Mouse (Mus musculus): ENCODE measurements around the gene Clcnka.

Gene Clcnka

DNA sequence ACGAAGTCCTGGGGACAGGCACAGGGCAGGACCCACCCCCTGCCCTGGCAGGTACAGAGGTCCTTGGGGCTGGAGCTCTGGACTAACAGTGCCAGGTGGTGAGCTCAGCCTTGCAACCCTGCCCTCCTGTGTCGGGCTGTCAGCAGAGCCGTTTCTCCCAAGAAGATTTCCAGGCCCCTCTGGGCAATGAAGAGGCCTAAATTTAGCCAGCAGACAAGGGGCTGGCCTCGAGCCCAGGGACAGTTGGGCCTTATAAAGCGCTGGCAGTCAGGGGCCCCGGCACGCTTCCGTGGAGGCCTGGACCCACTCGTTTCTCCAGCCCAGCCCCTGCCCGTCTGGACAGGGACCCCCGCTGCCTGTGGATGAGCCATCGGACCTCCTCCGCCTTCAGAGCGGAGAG lies 22.9 kb upstream of the Clcnka start:
- no peak for DNase-seq (ENCODE audit: low read depth)

DNA sequence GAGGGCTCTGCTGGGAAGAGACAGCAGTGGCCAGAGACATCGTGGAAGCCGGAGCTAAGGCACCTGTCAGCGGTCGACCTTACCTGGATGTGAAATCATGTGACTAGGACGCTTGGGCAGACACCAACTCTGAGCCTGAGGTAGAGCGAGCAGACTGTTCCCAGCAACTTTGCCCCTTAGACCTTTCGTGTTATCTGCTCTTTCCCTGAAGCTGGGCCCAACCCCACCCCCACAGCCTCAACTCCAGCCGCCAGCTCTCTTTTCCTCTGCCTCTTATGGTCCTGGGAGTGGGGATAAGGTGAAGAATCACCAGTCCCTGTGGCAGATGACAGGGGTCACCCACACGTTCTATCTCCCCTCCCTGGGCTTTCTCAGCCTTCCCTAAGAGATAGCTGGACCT lies 22.4 kb upstream of the Clcnka start:
- DNase-seq (ENCODE audit: low read depth), result no peak

DNA sequence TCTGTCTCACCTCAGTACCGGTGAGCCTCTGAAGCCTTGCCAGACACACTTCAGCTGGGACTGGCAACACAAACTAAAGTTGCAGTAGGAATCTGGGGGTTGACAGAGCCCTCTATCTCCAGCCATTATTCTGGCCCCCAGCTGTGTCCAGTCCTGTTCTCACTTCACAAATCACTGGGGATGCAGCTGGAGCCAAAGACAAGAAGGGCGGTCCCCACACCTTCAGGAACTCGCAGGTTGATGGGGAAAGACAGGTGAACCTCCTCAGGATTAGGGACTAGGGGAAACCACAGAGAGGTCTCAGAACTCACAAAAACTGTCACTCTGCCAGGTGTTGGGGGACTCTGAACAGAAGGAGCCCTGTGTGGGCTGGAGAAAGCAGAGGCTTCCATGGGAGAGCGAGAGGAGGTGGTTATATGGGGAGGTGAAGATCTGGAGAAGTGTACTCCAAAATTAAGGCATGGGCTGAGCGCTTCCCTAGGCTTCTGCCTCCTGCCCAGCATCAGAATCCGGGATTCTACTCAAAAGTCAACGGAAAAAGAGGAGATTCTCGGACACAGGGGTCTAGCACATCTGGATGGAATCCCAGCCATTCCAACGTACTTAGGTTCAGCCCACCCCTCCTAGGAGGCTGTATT lies 21.8 kb upstream of the Clcnka start, which contains the start of gene Hspb7:
Gene Hspb7, plus strand, starts transcription at position 588 of the 638 bp plus-strand sequence.
- no peak for DNase-seq (ENCODE audit: low read depth)

GRCm38 (mm10) chr4:141419398-141420191 lies 21.1 kb upstream of the Clcnka start:
- DNase-seq (ENCODE audit: low read depth), result peak; percentile 85

- DNase-seq (ENCODE audit: low read depth), result no peak
Measured at GRCm38 (mm10) chr4:141415924-141416323, 17.4 kb upstream of the Clcnka start, which contains the start of gene Clcnkb. Gene Clcnkb (minus strand): TSS chr4:141416014.

DNA sequence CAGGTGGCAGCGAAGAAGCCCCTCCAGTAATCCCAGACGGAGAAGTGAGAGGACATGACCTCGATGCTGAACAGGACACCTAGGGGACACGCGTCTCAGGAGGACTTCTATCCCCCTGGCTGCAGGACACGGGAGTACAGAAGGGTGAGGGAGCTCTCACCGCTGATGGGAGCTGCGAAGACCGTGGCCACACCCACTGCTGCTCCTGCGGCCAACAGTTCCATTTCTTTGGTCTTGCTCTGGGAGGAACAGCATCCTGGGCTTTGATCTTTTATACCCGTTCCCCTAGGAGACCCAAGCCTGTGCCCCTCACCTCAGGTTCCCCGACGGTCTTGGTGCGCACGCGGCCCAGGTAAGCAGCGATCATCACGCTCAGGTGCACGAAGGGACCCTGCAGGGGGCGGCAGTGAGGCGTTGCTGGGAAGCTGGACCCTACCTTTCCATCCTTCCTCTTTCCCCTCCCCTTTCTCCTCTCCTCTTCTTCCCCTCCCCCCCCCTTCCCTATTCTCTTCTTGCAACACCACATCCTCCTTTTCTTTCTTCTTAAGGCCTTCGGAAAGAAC lies 13.0 kb upstream of the Clcnka start:
- no peak for DNase-seq (ENCODE audit: low read depth)

- DNase-seq (ENCODE audit: low read depth), result no peak
Measured at GRCm38 (mm10) chr4:141408577-141408976, 10.1 kb upstream of the Clcnka start.

GRCm38 (mm10) chr4:141406516-141407299 lies 8.2 kb upstream of the Clcnka start:
- DNase-seq (ENCODE audit: low read depth), result peak; percentile 75

- DNase-seq (ENCODE audit: low read depth), result no peak
Measured at GRCm38 (mm10) chr4:141405314-141405622, 6.7 kb upstream of the Clcnka start.

DNA sequence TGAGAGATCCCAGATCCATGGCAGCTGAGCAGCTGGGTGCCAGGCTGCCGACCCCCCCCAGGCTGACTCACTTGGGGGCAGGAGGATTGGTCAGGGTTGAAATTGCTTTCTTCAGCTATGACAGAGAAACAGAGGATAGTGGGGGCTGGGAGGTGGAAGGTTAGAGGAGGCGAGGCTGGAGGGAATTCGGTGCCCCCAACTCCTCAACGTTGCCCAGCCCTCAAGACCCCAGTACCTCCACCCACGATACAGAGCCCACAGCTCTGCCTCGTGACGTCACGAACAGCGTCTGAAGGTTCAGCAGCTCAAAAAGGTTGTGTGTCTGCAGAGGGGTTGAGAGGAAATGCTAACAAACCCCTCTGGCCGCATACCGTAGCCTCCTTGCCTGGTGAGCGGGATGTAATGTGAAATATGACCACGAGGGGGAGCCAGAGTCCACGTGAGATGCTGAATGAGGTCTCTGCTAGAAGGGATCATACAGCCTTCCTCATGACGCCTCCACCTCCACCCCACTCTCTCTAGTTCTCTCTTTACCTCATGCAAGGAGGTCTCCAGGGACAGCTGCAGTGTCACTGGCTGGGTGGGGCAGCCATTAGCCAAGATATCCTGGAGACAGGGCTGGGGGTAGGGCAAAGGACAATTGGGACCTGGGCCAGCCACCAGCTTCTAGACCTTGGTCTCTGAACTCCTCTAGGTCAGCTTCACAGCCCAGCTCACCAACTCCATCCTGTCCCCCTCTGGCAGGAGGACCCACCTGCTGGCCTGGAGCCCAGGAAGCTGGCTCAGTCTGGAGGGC lies 6.2 kb upstream of the Clcnka start:
- DNase-seq (ENCODE audit: low read depth), result peak; percentile 80

DNA sequence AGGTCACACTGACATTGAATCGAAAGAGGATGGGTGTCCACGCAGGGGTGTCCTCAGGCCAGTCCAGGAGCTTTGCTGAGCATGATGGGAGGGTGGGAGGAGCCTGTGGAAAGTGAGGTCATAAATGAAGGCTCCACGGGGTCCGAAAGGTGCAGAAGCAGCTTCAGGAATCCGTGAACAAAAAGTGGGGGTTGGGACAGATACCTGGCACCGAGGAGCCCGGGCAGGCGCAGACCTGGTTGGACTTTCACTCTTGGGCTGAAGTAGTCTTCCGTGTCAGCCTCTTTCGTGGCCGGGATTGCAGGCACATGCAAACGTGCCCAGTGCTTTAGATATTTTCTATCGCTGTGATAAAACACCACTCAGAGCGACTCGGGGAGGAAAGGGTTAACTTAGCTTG lies 1.6 kb upstream of the Clcnka start:
- DNase-seq (ENCODE audit: low read depth), result no peak

DNA sequence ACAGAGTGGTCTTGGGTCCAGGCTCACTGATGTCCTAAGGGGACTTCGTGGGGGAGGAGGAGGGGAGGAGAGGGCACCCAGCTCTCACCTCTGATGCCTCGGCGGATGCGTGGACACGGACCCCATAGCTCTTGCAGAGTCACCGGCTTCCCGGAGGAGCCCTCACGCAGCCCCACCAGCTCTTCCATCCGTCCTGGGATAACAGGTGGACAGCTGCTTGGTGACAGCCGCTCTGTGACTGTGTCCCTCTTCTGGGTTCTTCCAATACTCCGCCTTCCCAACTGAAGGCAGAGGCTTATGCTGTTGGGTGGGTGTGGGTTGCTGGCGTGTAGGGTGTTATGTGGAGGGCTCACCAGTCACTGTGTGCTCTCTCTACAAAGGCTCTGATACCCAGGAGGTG lies 663 bp downstream of the Clcnka start:
- no peak for DNase-seq (ENCODE audit: low read depth)

DNA sequence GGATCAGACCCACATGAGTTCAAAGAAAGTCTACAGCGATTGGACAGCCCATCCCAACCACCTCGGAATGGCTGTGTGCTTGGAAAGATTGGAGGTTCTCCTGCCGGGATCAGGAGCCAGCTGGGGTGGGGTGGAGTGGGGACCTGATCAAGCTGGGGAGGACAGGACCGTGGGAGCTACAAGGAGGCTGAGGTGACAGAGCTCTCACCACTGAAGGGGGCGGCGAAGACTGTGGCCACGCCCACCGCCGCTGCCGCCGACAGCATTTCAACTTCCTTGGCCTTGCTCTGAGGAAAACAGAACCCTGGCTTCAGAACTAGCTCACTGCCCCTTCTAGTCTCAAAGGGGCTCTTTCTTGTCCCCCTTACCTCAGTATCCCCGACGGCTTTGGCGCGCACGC lies 3.8 kb downstream of the Clcnka start:
- DNase-seq (ENCODE audit: low read depth), result no peak

DNA sequence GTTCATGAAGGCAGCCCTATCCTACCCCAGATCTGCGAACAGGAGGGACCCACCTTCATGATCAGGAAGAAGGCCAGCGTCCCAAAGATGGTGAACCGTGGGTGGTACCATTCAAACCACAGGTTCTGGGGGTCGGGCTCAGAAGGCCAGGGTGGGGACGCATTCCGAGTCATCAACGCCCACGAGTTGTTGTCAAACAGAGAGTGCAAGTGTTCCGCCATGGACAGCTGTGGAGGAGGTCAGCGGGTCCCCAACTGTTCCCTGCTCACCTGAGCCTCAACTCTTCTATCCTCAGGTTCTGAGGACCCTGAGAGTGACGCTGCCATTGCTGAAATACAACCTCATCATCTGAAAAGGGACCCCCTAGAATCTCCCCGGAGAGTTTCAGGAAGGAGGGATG lies 7.2 kb downstream of the Clcnka start:
- DNase-seq (ENCODE audit: low read depth), result no peak

DNA sequence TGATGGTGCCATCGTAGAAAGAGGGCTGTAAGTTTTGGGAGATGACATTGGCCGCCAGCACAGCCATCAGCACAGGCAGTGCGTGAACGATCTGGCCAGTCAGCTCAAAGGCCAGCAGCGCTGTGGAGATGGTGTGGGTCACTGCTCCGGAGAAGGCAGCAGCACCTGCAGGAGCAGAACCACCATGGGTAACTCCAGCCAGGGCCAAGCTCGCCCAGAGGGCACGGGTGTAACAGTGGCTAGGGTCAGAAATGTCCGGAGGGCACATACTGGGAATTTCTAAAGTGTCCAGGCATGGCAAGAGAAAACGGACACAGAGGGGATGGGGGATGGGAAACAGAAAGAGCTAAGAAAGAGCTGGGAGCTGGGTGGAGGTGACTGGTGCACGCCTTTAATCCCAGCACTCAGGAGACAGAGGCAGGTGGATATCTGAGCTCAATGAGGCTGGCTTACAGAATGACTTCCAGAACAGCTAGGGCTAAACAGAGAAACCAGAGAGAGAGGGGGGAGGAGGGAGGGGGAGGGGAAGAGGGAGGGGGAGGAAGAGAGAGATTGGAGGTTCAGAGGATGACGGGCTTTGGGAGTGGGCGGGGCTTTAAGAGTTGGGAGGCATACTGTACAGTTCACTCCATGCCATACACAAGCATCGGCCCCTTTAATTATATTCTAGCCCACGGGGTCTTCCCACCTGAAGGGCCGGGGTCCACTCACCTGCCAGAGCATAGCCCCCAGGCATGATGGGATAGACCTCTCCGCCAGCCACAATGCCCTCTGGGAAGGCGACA lies 9.0 kb downstream of the Clcnka start:
- no peak for DNase-seq (ENCODE audit: low read depth)

DNA sequence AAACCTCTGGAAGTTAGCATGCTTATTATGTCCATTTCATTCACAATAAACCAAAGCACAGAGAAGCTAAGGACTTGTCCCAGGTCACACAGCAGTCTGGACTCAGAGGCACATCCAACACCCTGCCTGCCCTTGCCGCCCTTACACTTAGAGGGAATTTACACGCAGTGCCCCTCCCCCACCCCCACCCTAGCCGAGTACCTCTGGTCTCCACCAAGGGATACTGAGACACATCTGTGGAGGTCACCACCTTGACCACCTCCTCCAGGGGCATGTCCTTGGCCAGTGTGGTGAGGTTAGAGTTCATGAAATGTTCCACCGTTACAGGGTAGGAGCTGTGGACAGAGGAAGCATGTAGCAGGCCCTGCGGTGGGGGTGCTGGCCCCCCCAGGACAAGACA lies 10.6 kb downstream of the Clcnka start:
- no peak for DNase-seq (ENCODE audit: low read depth)

DNA sequence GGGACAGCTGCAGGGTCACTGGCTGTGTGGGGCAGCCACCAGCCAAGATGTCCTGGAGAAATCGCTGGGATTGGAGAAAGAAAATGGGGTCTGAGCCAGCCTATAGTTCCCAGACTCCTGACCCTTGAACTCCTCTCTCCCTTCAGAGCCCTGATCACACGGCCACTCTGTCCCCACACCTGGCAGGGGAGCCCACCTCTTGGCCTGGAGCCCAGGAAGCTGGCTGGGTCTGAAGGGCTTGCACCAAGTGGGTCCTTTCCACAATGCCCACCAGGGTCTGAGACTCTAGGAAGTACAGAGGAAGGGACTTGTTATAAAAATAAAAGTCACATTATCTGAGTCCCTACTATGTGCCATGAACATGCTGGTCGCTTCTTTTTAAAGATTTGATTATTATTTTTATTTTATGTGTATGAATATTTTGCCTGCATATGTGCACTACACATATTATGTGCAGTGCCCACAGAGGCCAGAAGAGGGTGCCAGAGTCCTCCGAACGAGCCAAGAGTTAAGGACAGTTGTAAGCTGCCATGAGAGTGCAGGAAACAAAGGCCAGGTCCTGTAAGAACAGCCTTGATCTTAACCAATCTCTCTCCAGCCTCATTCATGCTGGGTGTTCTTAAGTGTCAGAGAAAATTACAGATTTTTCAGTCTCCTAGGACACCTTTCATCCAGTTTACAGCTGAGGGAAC lies 11.3 kb downstream of the Clcnka start:
- DNase-seq (ENCODE audit: low read depth), result peak; percentile 85

GRCm38 (mm10) chr4:141386150-141386549 lies 12.4 kb downstream of the Clcnka start:
- peak; percentile 19 for DNase-seq (ENCODE audit: low read depth)

- DNase-seq (ENCODE audit: low read depth), result peak; percentile 77
Measured at GRCm38 (mm10) chr4:141385275-141385674, 13.2 kb downstream of the Clcnka start.

DNA sequence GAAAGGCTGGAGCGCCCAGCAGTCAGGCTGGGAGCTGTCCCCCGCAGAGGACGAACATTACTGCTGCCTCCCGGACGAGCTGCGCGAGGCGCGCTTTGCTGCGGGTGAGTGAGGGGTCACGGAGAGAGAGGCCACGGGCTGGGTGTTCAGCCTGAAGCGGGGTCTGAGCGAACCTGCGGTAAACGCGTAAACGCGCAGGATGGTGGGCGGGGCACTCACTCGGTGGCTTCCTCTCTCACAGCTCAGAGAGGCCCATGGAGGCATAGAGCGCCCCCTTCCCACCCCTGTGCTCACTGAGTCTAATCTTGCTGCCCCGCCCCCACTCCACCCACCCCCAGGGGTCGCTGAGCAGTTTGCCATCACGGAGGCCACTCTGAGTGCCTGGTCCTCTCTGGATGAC lies 16.1 kb downstream of the Clcnka start:
- DNase-seq (ENCODE audit: low read depth), result no peak
